Mouse (Mus musculus) heart, postnatal 0 days (tissue): ENCODE data around the gene Bsg. TPM values are rescaled to one million over a fixed set of nuclear protein-coding genes. Genes with fewer than 3 reads are reported as not detected.

Experiments
- ATAC-seq: fragments of 200-750 bp; cut with Nextera tagmentation; 2 replicates; pipeline ENCODE4 v1.8.0; 2017; ENCODE audit warnings: low read depth, moderate number of reproducible peaks, moderate library complexity; ENCODE audit not compliant: insufficient read depth
- DNase-seq: peaks from one replicate; pipeline ENCODE4 v3.0.0-alpha.2; 2016; ENCODE audit warnings: low spot score
- H3K27ac ChIP-seq: fragments of 300-500 bp; sonication (generic); 2 replicates; pipeline ENCODE4 v1.5.1; 2014; ENCODE audit warnings: low read depth, mild to moderate bottlenecking
- H3K27me3 ChIP-seq: fragments of 300-500 bp; sonication (generic); 2 replicates; pipeline ENCODE4 v1.6.1; 2014; ENCODE audit warnings: low read length, mixed read lengths; ENCODE audit not compliant: control insufficient read depth, insufficient read depth
- H3K36me3 ChIP-seq: fragments of 300-500 bp; sonication (generic); replicated peaks from 2 replicates; pipeline ENCODE4 v1.6.1; 2014; ENCODE audit warnings: low read length, mixed read lengths; ENCODE audit not compliant: control insufficient read depth, insufficient read depth
- H3K4me1 ChIP-seq: fragments of 300-500 bp; sonication (generic); 2 replicates; pipeline ENCODE4 v1.6.1; 2014; ENCODE audit warnings: antibody characterized with exemption; ENCODE audit not compliant: control insufficient read depth, insufficient read depth
- H3K4me2 ChIP-seq: fragments of 300-500 bp; sonication (generic); 2 replicates; pipeline ENCODE4 v1.6.1; 2014; ENCODE audit warnings: low read depth, mild to moderate bottlenecking, low read length, moderate library complexity
- H3K4me3 ChIP-seq: fragments of 300-500 bp; sonication (generic); 2 replicates; pipeline ENCODE4 v1.5.1; 2014; ENCODE audit warnings: low read depth, low read length
- H3K9ac ChIP-seq: fragments of 300-500 bp; sonication (generic); replicated peaks from 2 replicates; pipeline ENCODE4 v1.6.1; 2014; ENCODE audit warnings: low read depth, low read length, mixed read lengths
- H3K9me3 ChIP-seq: fragments of 300-500 bp; sonication (generic); replicated peaks from 2 replicates; pipeline ENCODE4 v1.6.1; 2016; ENCODE audit warnings: low read length; ENCODE audit not compliant: control insufficient read depth
- CTCF ChIP-seq: IDR thresholded peaks from 2 replicates; pipeline ENCODE4 v1.5.1; 2016; ENCODE audit warnings: antibody characterized with exemption, control low read depth, low read depth
- EP300 ChIP-seq: IDR thresholded peaks from 2 replicates; pipeline ENCODE4 v1.6.1; 2016; ENCODE audit warnings: antibody characterized with exemption, low read depth
- WGBS: fragments of 180-500 bp; shearing (Covaris S2); extraction: QIAGEN DNeasy Blood & Tissue Kit; methylation state at CpG from one replicate; pipeline ENCODE4 v1.1.7; 2014; 5-methylcytosine and 5-hydroxymethylcytosine counted together
- polyA plus RNA-seq: library from polyadenylated mRNA; unstranded; fragments of >200 nt; fragmentation: Nextera tagmentation; extraction: Ambion mirVana; gene quantifications from 2 replicates; pipeline ENCODE4 v1.2.1, GENCODE M21; 2015
- total RNA-seq: library from RNA; depleted of rRNA; stranded (reverse); fragments of >200 nt; gene quantifications from 2 replicates; pipeline ENCODE4 v1.2.3, GENCODE M21; 2014; ENCODE audit warnings: low replicate concordance

Bsg gene
- total and polyA plus RNA-seq, 2 experiments from 2014 or later: 1,260 to 1,606 TPM

DNA sequence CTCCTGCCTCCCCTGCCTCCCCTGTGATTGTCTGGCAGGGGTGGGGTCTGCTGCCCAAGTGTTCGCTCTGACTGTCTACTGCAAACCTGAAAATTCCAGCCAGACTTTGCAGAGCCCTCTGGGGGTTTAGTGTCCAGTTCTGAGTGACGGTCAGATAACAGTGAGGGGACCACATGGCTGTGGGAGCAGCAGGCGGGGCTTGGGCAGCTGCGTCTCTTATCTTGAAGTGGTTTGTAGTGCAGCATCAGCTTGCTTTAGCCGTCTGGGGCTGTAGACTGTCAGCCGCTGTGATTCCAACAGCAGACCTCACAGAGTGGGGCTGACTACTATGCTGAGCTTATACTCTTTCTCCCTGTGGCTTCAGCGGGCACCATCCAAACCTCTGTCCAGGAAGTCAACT is 5.0 kb downstream of the Bsg start:
- TF ChIP-seq CTCF (no peak), EP300 (no peak)
- Histone ChIP-seq H3K4me2 (peak overlapping the region; percentile 12; the same call in 1 of the 2 replicates), H3K4me1 (peaks cover 32% of the 10 kb centered on the region), H3K9me3 (no peaks in the 10 kb centered on the region), H3K4me3 (no peak overlapping the region), H3K9ac (0 out of 2 replicates have a peak overlapping the region, but pooled peaks have one; percentile 14), H3K27me3 (no peaks in the 10 kb centered on the region), H3K27ac (0 out of 2 replicates have a peak overlapping the region, but pooled peaks have one; percentile 6), H3K36me3 (peaks cover 30% of the 10 kb centered on the region)
- WGBS: 22% methylated on average over 7 of the region's 7 CpGs
- DNase-seq (peak; percentile 69), ATAC-seq (peak; percentile 32; the same call in 1 of the 2 replicates)

DNA sequence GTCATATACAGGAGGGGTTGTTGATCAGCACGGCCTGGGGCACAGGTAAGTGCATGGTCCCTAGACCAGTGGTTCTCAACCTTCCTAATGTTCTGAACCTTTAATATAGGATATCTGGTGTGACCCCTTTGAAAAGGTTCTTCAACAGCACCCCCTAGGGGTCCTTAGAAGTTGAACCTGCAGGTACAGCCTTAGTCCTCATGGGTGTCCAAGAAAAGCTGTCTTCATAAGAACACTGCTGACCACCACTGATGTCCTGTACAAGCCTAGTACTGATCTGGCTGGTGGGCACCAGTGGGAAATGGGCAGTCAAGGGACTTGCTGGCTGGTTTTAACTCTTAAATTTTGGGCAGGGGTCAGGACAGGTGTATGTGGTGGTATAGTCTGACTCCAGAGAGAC is 7.7 kb downstream of the Bsg start:
- Histone ChIP-seq H3K27ac (no peak overlapping the region), H3K36me3 (peaks cover 30% of the 10 kb centered on the region), H3K27me3 (peaks cover 25% of the 10 kb centered on the region), H3K4me3 (no peak overlapping the region), H3K4me2 (no peak overlapping the region), H3K9me3 (no peaks in the 10 kb centered on the region), H3K4me1 (peaks cover 17% of the 10 kb centered on the region), H3K9ac (no peak overlapping the region)
- DNase-seq (no peak), ATAC-seq (peak; percentile 6; the same call in 1 of the 2 replicates)
- 65% methylated on average over 1 of the region's 1 CpGs for whole genome bisulfite sequencing
- TF ChIP-seq EP300 (no peak), CTCF (peak; percentile 20; the same call in 1 of the 2 replicates)

DNA sequence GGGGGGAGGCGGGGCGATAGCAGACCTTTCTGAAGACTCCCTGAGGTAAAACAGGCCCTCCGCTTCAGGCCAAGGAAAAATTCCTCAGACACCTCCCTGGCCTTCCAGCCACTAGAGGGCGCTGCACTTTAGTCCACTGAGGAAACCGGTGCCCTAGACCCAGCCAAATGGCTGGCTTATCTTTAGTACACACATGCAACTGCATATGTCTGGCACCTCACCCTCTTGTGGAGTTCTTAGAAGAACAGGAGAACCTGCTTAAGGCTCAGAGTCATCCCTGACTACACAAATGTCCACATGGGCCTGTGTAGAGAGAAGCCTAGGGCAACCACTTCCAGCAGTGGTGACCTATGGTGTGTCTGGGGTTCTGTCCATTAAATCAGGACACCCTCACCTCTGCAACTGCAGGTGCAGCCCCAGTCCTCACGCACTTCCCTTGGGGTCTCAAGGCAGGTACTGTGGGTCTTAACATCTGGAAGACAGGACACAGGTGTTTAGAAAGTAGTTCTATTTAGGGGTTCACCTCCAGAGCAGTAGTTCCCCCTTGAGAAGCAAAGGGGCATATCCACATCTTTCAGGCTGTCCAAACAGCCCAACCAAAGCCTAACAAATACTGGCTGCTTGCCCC is 8.3 kb downstream of the Bsg start:
- TF ChIP-seq EP300 (no peak), CTCF (peak; percentile 76)
- peak; percentile 50 for ATAC-seq
- H3K27ac ChIP-seq: no peak overlapping the region
- H3K4me1 ChIP-seq: peaks cover 19% of the 10 kb centered on the region
- no peak overlapping the region for H3K4me3 ChIP-seq
- H3K36me3 ChIP-seq: peaks cover 30% of the 10 kb centered on the region
- no peaks in the 10 kb centered on the region for H3K9me3 ChIP-seq
- WGBS: 12% methylated on average over 5 of the region's 6 CpGs
- peaks cover 31% of the 10 kb centered on the region for H3K27me3 ChIP-seq
- peak; percentile 85 for DNase-seq
- H3K9ac ChIP-seq: no peak overlapping the region
- no peak overlapping the region for H3K4me2 ChIP-seq

- WGBS: 11% methylated on average over 1 of the region's 1 CpGs
- Histone ChIP-seq H3K9ac (no peak overlapping the region), H3K4me2 (no peak overlapping the region), H3K9me3 (no peaks in the 10 kb centered on the region), H3K36me3 (peaks cover 27% of the 10 kb centered on the region), H3K27me3 (peaks cover 36% of the 10 kb centered on the region), H3K4me1 (peaks cover 20% of the 10 kb centered on the region), H3K27ac (no peak overlapping the region), H3K4me3 (no peak overlapping the region)
- no peak for DNase-seq
- no peak for TF ChIP-seq EP300
- no peak for TF ChIP-seq CTCF
- ATAC-seq: no peak
Measured at GRCm38 (mm10) chr10:79713163-79713562, 8.9 kb downstream of the Bsg start.

GRCm38 (mm10) chr10:79714996-79715395 is 10.7 kb downstream of the Bsg start:
- 54% methylated on average over 4 of the region's 4 CpGs for WGBS
- no peak for TF ChIP-seq CTCF
- TF ChIP-seq EP300: no peak
- DNase-seq (no peak), ATAC-seq (no peak)
- peaks cover 14% of the 10 kb centered on the region for H3K4me1 ChIP-seq
- no peak overlapping the region for H3K4me3 ChIP-seq
- no peak overlapping the region for H3K4me2 ChIP-seq
- H3K36me3 ChIP-seq: peaks cover 21% of the 10 kb centered on the region
- H3K27ac ChIP-seq: no peak overlapping the region
- no peak overlapping the region for H3K9ac ChIP-seq
- H3K9me3 ChIP-seq: no peaks in the 10 kb centered on the region
- peaks cover 48% of the 10 kb centered on the region for H3K27me3 ChIP-seq
